Mouse (Mus musculus) liver, postnatal 0 days (tissue): ENCODE data around the gene Atp1a3. TPM values are rescaled to one million over a fixed set of nuclear protein-coding genes. Genes with fewer than 3 reads are reported as not detected.
"Not testable (repeated sequence)": the region's sequence is repeated elsewhere in the genome, so short reads cannot be mapped to it uniquely, and the experiment has no call there.

ENCODE experiments used
- ATAC-seq: fragments of 200-750 bp; cut with Nextera tagmentation; 2 replicates; pipeline ENCODE4 v1.8.0; 2017; ENCODE audit warnings: mild to moderate bottlenecking, moderate library complexity
- DNase-seq: peaks from one replicate; pipeline ENCODE4 v3.0.0-alpha.2; 2016
- H3K27ac ChIP-seq: fragments of 300-500 bp; sonication (generic); 2 replicates; pipeline ENCODE4 v1.5.1; 2014; ENCODE audit warnings: antibody characterized with exemption, moderate library complexity, mild to moderate bottlenecking, low read depth
- H3K27me3 ChIP-seq: fragments of 300-500 bp; sonication (generic); 2 replicates; pipeline ENCODE4 v1.6.1; 2014; ENCODE audit warnings: low read length, control low read depth, mixed read lengths; ENCODE audit not compliant: insufficient read depth
- H3K36me3 ChIP-seq: fragments of 300-500 bp; sonication (generic); replicated peaks from 2 replicates; pipeline ENCODE4 v1.6.1; 2014; ENCODE audit warnings: mild to moderate bottlenecking, control low read depth, low read length, moderate library complexity, mixed read lengths; ENCODE audit not compliant: insufficient read depth
- H3K4me1 ChIP-seq: fragments of 300-500 bp; sonication (generic); 2 replicates; pipeline ENCODE4 v1.6.1; 2014; ENCODE audit warnings: antibody characterized with exemption, mild to moderate bottlenecking, control low read depth; ENCODE audit not compliant: insufficient read depth
- H3K4me2 ChIP-seq: fragments of 300-500 bp; sonication (generic); 2 replicates; pipeline ENCODE4 v1.6.1; 2014; ENCODE audit warnings: low read depth, mild to moderate bottlenecking, low read length, moderate library complexity, mixed read lengths
- H3K4me3 ChIP-seq: fragments of 300-500 bp; sonication (generic); 2 replicates; pipeline ENCODE4 v1.5.1; 2014; ENCODE audit warnings: low read depth, low read length
- H3K9ac ChIP-seq: fragments of 300-500 bp; sonication (generic); replicated peaks from 2 replicates; pipeline ENCODE4 v1.6.1; 2014; ENCODE audit warnings: mild to moderate bottlenecking, moderate library complexity
- H3K9me3 ChIP-seq: fragments of 300-500 bp; sonication (generic); 2 replicates; pipeline ENCODE4 v1.6.1; 2016; ENCODE audit warnings: mild to moderate bottlenecking, control low read depth, low read length, mixed read lengths
- CTCF ChIP-seq: sonication (generic); IDR thresholded peaks from 2 replicates; pipeline ENCODE4 v1.5.1; 2016; ENCODE audit warnings: antibody characterized with exemption, low read depth
- EP300 ChIP-seq: IDR thresholded peaks from 2 replicates; pipeline ENCODE4 v1.6.1; 2016; ENCODE audit warnings: antibody characterized with exemption, low read depth, mild to moderate bottlenecking
- WGBS: fragments of 180-500 bp; shearing (Covaris S2); extraction: QIAGEN DNeasy Blood & Tissue Kit; methylation state at CpG from one replicate; pipeline ENCODE4 v1.1.7; 2014; ENCODE audit not compliant: insufficient replicate concordance; 5-methylcytosine and 5-hydroxymethylcytosine counted together
- polyA plus RNA-seq: library from polyadenylated mRNA; unstranded; fragments of >200 nt; fragmentation: Nextera tagmentation; extraction: Ambion mirVana; gene quantifications from 2 replicates; pipeline ENCODE4 v1.2.1, GENCODE M21; 2015

The Atp1a3 gene
- 0.85 and 1.2 TPM in 2 replicates for polyA plus RNA-seq

DNA sequence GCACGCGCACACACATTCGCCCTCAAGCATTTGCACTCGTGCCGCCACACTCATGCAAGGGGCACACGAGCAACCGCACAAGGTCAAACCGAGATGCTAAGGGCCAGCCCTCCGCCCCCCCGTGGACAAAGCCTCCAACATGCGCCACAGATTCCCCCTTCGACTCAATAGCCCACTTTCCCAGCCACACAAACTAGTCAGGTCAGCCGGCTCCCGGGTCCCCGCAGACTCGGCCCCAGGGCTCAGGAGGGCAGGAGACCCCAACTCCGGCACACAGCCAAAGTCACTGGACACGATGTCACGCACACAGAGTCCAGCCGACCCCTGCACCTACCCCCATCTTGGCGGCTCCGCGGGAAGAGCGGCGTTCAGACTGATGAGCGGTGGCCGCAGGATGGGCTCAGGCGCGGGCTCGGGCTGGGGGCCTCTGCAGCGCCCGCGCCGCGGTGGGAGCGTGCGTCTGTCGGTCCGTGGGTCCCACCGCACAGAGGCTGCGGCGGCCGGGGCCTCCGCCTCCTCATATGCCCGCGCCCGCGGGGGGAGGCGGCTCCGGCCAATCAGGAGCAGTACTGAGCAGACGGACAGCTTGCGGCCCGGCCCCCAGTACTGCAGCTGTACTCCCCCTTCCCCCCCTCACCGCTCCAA lies at the start of gene Atp1a3:
TSS of gene Atp1a3 (minus strand) at position 538 of the 645 bp plus-strand sequence.
- Histone ChIP-seq H3K27ac (no peak within 1 kb of the TSS), H3K36me3 (no peaks in the 10 kb centered on the region), H3K9ac (no peak within 1 kb of the TSS), H3K4me3 (peak within 1 kb of the TSS; percentile 41), H3K4me1 (peaks cover 5% of the 10 kb centered on the region), H3K4me2 (peak within 1 kb of the TSS; percentile 59), H3K9me3 (no peaks in the 10 kb centered on the region), H3K27me3 (peaks cover 55% of the 10 kb centered on the region)
- DNase-seq (peak; percentile 45), ATAC-seq (peak; percentile 22)
- 5% methylated on average over 38 of the region's 54 CpGs for WGBS
- TF ChIP-seq CTCF = no peak
- no peak for TF ChIP-seq EP300

- no peak for TF ChIP-seq EP300
- 0 out of 2 replicates have a peak, but pooled peaks have one; percentile 22 for TF ChIP-seq CTCF
- ATAC-seq (peak; percentile 94), DNase-seq (no peak)
- no peaks in the 10 kb centered on the region for H3K27me3 ChIP-seq
- H3K4me2 ChIP-seq = no peak overlapping the region
- no peak overlapping the region for H3K4me3 ChIP-seq
- H3K36me3 ChIP-seq = no peaks in the 10 kb centered on the region; the same call in 1 of the 2 replicates
- no peak overlapping the region for H3K9ac ChIP-seq
- WGBS = 56% methylated on average over 3 of the region's 3 CpGs
- no peaks in the 10 kb centered on the region for H3K9me3 ChIP-seq
- peak overlapping the region; percentile 82 for H3K27ac ChIP-seq
- H3K4me1 ChIP-seq = 0 out of 2 replicates have a peak, but pooled peaks cover 4% of the 10 kb centered on the region
Observed at GRCm38 (mm10) chr7:25052587-25052986, 46.8 kb upstream of the Atp1a3 start.

GRCm38 (mm10) chr7:25049295-25049930 lies 43.7 kb upstream of the Atp1a3 start:
- Histone ChIP-seq H3K9ac (no peak overlapping the region), H3K27ac (no peak overlapping the region), H3K4me1 (0 out of 2 replicates have a peak, but pooled peaks cover 4% of the 10 kb centered on the region), H3K27me3 (no peaks in the 10 kb centered on the region), H3K36me3 (no peaks in the 10 kb centered on the region; the same call in 1 of the 2 replicates), H3K9me3 (no peaks in the 10 kb centered on the region), H3K4me2 (no peak overlapping the region), H3K4me3 (no peak overlapping the region)
- ATAC-seq = no peak
- WGBS = 78% methylated on average over 16 of the region's 16 CpGs
- TF ChIP-seq CTCF (no peak), EP300 (no peak)
- no peak for DNase-seq

- no peak for ATAC-seq
- no peak overlapping the region for H3K9ac ChIP-seq
- H3K4me2 ChIP-seq = no peak overlapping the region
- 0 out of 2 replicates have a peak, but pooled peaks cover 4% of the 10 kb centered on the region for H3K4me1 ChIP-seq
- DNase-seq = no peak
- no peaks in the 10 kb centered on the region for H3K27me3 ChIP-seq
- H3K9me3 ChIP-seq = no peaks in the 10 kb centered on the region
- H3K4me3 ChIP-seq = no peak overlapping the region
- TF ChIP-seq CTCF (no peak), EP300 (no peak)
- H3K27ac ChIP-seq = no peak overlapping the region
- peaks cover 2% of the 10 kb centered on the region; the same call in 1 of the 2 replicates for H3K36me3 ChIP-seq
- whole genome bisulfite sequencing = 79% methylated on average over 8 of the region's 8 CpGs
Observed at GRCm38 (mm10) chr7:25047363-25047762, 41.6 kb upstream of the Atp1a3 start.

- H3K9me3 ChIP-seq, H3K4me2 ChIP-seq, H3K27ac ChIP-seq, H3K4me3 ChIP-seq, H3K27me3 ChIP-seq, H3K4me1 ChIP-seq, DNase-seq, ATAC-seq, H3K36me3 ChIP-seq, H3K9ac ChIP-seq: not testable (repeated sequence)
- 82% methylated on average over 7 of the region's 7 CpGs for WGBS
Observed at GRCm38 (mm10) chr7:25044599-25044998, 38.8 kb upstream of the Atp1a3 start.

GRCm38 (mm10) chr7:25041921-25042320 lies 36.2 kb upstream of the Atp1a3 start:
- ATAC-seq (no peak), DNase-seq (no peak)
- Histone ChIP-seq H3K27ac (no peak overlapping the region), H3K4me2 (no peak overlapping the region), H3K36me3 (peaks cover 2% of the 10 kb centered on the region; the same call in 1 of the 2 replicates), H3K9me3 (no peaks in the 10 kb centered on the region), H3K4me3 (no peak overlapping the region), H3K9ac (no peak overlapping the region), H3K27me3 (no peaks in the 10 kb centered on the region), H3K4me1 (no peaks in the 10 kb centered on the region)
- WGBS = 79% methylated on average over 12 of the region's 12 CpGs
- no peak for TF ChIP-seq CTCF
- no peak for TF ChIP-seq EP300
